Mouse (Mus musculus) embryonic facial prominence, embryonic 11.5 days (tissue): ENCODE measurements around the gene Rrp1. TPM values are rescaled to one million over a fixed set of nuclear protein-coding genes. Genes with fewer than 3 reads are reported as not detected.

ENCODE experiments used
- ATAC-seq: fragments of 200-750 bp; cut with Nextera tagmentation; replicated peaks from 2 replicates; pipeline ENCODE4 v1.8.0; 2017; ENCODE audit warnings: low read depth; ENCODE audit not compliant: insufficient number of reproducible peaks, low FRiP score, low TSS enrichment
- DNase-seq: peaks from one replicate; pipeline ENCODE4 v3.0.0-alpha.2; 2015; ENCODE audit warnings: low spot score
- H3K27ac ChIP-seq: fragments of 300-500 bp; sonication (generic); replicated peaks from 2 replicates; pipeline ENCODE4 v1.5.1; 2014; ENCODE audit warnings: mild to moderate bottlenecking, low read depth, low read length, control low read depth
- H3K27me3 ChIP-seq: fragments of 300-500 bp; sonication (generic); 2 replicates; pipeline ENCODE4 v1.6.1; 2014; ENCODE audit warnings: mild to moderate bottlenecking, low read length, moderate library complexity, mixed read lengths; ENCODE audit not compliant: control insufficient read depth, insufficient read depth
- H3K36me3 ChIP-seq: fragments of 300-500 bp; sonication (generic); replicated peaks from 2 replicates; pipeline ENCODE4 v1.6.1; 2014; ENCODE audit warnings: low read depth, mild to moderate bottlenecking, low read length, moderate library complexity, mixed read lengths; ENCODE audit not compliant: control insufficient read depth, insufficient read depth
- H3K4me1 ChIP-seq: fragments of 300-500 bp; sonication (generic); 2 replicates; pipeline ENCODE4 v1.6.1; 2014; ENCODE audit warnings: low read length, mixed read lengths; ENCODE audit not compliant: control insufficient read depth, insufficient read depth
- H3K4me2 ChIP-seq: fragments of 300-500 bp; sonication (generic); 2 replicates; pipeline ENCODE4 v1.6.1; 2014; ENCODE audit warnings: low read depth, mild to moderate bottlenecking, control low read depth, low read length, moderate library complexity
- H3K4me3 ChIP-seq: fragments of 300-500 bp; sonication (generic); 2 replicates; pipeline ENCODE4 v1.5.1; 2014; ENCODE audit warnings: low read depth, low read length, control low read depth
- H3K9ac ChIP-seq: fragments of 300-500 bp; sonication (generic); replicated peaks from 2 replicates; pipeline ENCODE4 v1.6.1; 2014; ENCODE audit warnings: mild to moderate bottlenecking, control low read depth, low read length
- H3K9me3 ChIP-seq: fragments of 300-500 bp; sonication (generic); replicated peaks from 2 replicates; pipeline ENCODE4 v1.6.1; 2016; ENCODE audit warnings: mild to moderate bottlenecking, low read length, inconsistent platforms, mixed read lengths; ENCODE audit not compliant: control insufficient read depth
- WGBS: fragments of 180-500 bp; shearing (Covaris S2); extraction: QIAGEN DNeasy Blood & Tissue Kit; methylation state at CpG from one replicate; pipeline ENCODE4 v1.1.7; 2014; 5-methylcytosine and 5-hydroxymethylcytosine counted together
- microRNA-seq: library from miRNA; unstranded; fragments of <30 nt; microRNA quantifications from one replicate; pipeline ENCODE4, GENCODE M21; 2016; ENCODE audit warnings: borderline number of aligned reads
- polyA plus RNA-seq: library from polyadenylated mRNA; unstranded; fragments of >200 nt; fragmentation: Nextera tagmentation; extraction: Ambion mirVana; gene quantifications from 2 replicates; pipeline ENCODE4 v1.2.1, GENCODE M21; 2014

Rrp1 gene
- polyA plus RNA-seq, 1 experiment from 2014 or later, result 225 TPM

DNA sequence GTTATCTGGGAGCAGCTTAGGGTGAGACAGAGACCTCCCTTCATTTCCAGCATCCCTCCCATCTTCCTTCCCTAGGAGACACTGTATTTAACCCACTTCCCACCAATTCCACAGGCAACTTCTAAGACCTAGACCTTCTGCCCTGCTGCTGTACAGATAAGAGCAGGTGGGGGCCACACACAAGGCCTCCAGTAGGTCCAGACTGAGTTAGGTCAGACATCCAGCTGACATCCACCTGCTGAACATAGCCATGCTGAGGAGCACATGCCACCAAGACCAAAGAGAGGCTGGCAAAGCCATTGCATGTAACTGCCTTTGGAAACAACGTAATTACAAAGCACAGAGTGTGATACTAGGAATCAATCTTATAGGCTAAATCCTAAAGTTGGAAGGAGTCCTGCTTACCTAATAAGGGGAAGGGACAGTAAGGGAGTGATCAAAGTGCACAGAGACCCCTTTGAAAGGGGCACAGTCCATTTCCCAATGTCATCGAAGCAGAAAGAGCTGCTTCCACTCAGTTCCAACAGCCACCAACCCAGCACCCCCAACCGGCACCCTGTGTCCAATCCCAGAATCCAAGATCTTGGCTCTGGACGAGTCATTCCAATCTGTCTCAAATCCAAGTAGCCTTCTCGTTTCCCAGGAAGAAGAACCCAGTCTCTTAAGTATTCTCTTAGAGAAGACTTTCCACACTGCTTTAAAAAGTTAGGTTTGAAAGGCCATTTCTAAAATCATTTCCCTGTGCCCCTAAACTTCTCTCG, 61.9 kb downstream of the Rrp1 start:
- Histone ChIP-seq H3K27me3 (no peaks in the 10 kb centered on the region), H3K27ac (no peak overlapping the region), H3K9me3 (no peaks in the 10 kb centered on the region), H3K36me3 (no peaks in the 10 kb centered on the region), H3K4me1 (no peaks in the 10 kb centered on the region), H3K4me2 (peak overlapping the region; percentile 84), H3K4me3 (peak overlapping the region; percentile 89), H3K9ac (peak overlapping the region; percentile 96)
- DNase-seq (no peak), ATAC-seq (no peak)
- WGBS, result 39% methylated on average over 6 of the region's 6 CpGs

Small RNA genes lying within 50 kb of the gene (microRNA-seq; reads per million reads assigned to microRNA genes)
- gene Mir6410, result not detected
- not detected for gene Mir6907
- not detected for gene Mir6908

Other genes with a start within 250 kb of the Rrp1 start
- gene D10Jhu81e, start 243.3 kb downstream of the Rrp1 start, polyA plus RNA-seq, result 22.7 and 25.3 TPM in 2 replicates
- gene Pwp2, start 227.9 kb downstream of the Rrp1 start, polyA plus RNA-seq, result 20.0 and 21.6 TPM in 2 replicates
- 14.7 and 16.1 TPM in 2 replicates for gene Trappc10, start 168.4 kb downstream of the Rrp1 start, polyA plus RNA-seq
- gene Agpat3, start 60.6 kb downstream of the Rrp1 start, polyA plus RNA-seq, result 32.8 and 34.1 TPM in 2 replicates
- 168 and 177 TPM in 2 replicates for gene Cstb, start 12.6 kb upstream of the Rrp1 start, polyA plus RNA-seq
- 6.6 and 7.4 TPM in 2 replicates for gene Pdxk, start 51.9 kb upstream of the Rrp1 start, polyA plus RNA-seq
- gene Olfr1358, start 104.4 kb upstream of the Rrp1 start, polyA plus RNA-seq, result not detected in 2 replicates
- 28.3 and 32.1 TPM in 2 replicates for gene Ilvbl, start 161.3 kb upstream of the Rrp1 start, polyA plus RNA-seq
- gene Syde1, start 178.9 kb upstream of the Rrp1 start, polyA plus RNA-seq, result 13.5 and 17.1 TPM in 2 replicates
- gene Olfr1357, start 205.0 kb upstream of the Rrp1 start, polyA plus RNA-seq, result not detected in 2 replicates